Mouse (Mus musculus) midbrain, postnatal 0 days (tissue): ENCODE measurements around the gene Steap1. TPM values are rescaled to one million over a fixed set of nuclear protein-coding genes. Genes with fewer than 3 reads are reported as not detected.

ENCODE experiments used
- ATAC-seq: fragments of 200-750 bp; cut with Nextera tagmentation; 2 replicates; pipeline ENCODE4 v1.8.0; 2017; ENCODE audit warnings: moderate number of reproducible peaks, mild to moderate bottlenecking, moderate TSS enrichment, moderate library complexity; ENCODE audit not compliant: low FRiP score
- DNase-seq: peaks from one replicate; pipeline ENCODE4 v3.0.0-alpha.2; 2015; ENCODE audit warnings: low spot score
- H3K27ac ChIP-seq: fragments of 300-500 bp; sonication (generic); 2 replicates; pipeline ENCODE4 v1.5.1; 2014; ENCODE audit warnings: low read depth, mild to moderate bottlenecking, low read length, mixed read lengths
- H3K27me3 ChIP-seq: fragments of 300-500 bp; sonication (generic); 2 replicates; pipeline ENCODE4 v1.6.1; 2014; ENCODE audit warnings: low read length, control low read depth, mixed read lengths; ENCODE audit not compliant: insufficient read depth
- H3K36me3 ChIP-seq: fragments of 300-500 bp; sonication (generic); 2 replicates; pipeline ENCODE4 v1.6.1; 2014; ENCODE audit warnings: low read length, control low read depth, mixed read lengths; ENCODE audit not compliant: insufficient read depth
- H3K4me1 ChIP-seq: fragments of 300-500 bp; sonication (generic); 2 replicates; pipeline ENCODE4 v1.6.1; 2014; ENCODE audit warnings: mild to moderate bottlenecking, control low read depth, antibody characterized with exemption, low read length, mixed read lengths; ENCODE audit not compliant: insufficient read depth
- H3K4me2 ChIP-seq: fragments of 300-500 bp; sonication (generic); 2 replicates; pipeline ENCODE4 v1.6.1; 2014; ENCODE audit warnings: low read depth, mild to moderate bottlenecking, low read length, mixed read lengths; ENCODE audit not compliant: poor library complexity, severe bottlenecking
- H3K4me3 ChIP-seq: fragments of 300-500 bp; sonication (generic); 2 replicates; pipeline ENCODE4 v1.5.1; 2014; ENCODE audit warnings: low read depth, mild to moderate bottlenecking, low read length, moderate library complexity
- H3K9ac ChIP-seq: fragments of 300-500 bp; sonication (generic); replicated peaks from 2 replicates; pipeline ENCODE4 v1.6.1; 2014; ENCODE audit warnings: mild to moderate bottlenecking, low read length, moderate library complexity, mixed read lengths; ENCODE audit not compliant: poor library complexity, severe bottlenecking
- H3K9me3 ChIP-seq: fragments of 300-500 bp; sonication (generic); 2 replicates; pipeline ENCODE4 v1.6.1; 2016; ENCODE audit warnings: low read length, control low read depth
- CTCF ChIP-seq: IDR thresholded peaks from 2 replicates; pipeline ENCODE4 v1.5.1; 2016; ENCODE audit warnings: antibody characterized with exemption, mild to moderate bottlenecking
- WGBS: fragments of 180-500 bp; shearing (Covaris S2); extraction: QIAGEN DNeasy Blood & Tissue Kit; methylation state at CpG from one replicate; pipeline ENCODE4 v1.1.7; 2014; 5-methylcytosine and 5-hydroxymethylcytosine counted together
- polyA plus RNA-seq: library from polyadenylated mRNA; unstranded; fragments of >200 nt; fragmentation: Nextera tagmentation; extraction: Ambion mirVana; gene quantifications from 2 replicates; pipeline ENCODE4 v1.2.1, GENCODE M21; 2015
- total RNA-seq: library from RNA; depleted of rRNA; stranded (reverse); fragments of >200 nt; gene quantifications from 2 replicates; pipeline ENCODE4 v1.2.3, GENCODE M21; 2014; rRNA removed

The Steap1 gene
- total RNA-seq (0.71 TPM in 1 of 2 replicates, not detected in the other), polyA plus RNA-seq (0.63 and 0.65 TPM in 2 replicates)

DNA sequence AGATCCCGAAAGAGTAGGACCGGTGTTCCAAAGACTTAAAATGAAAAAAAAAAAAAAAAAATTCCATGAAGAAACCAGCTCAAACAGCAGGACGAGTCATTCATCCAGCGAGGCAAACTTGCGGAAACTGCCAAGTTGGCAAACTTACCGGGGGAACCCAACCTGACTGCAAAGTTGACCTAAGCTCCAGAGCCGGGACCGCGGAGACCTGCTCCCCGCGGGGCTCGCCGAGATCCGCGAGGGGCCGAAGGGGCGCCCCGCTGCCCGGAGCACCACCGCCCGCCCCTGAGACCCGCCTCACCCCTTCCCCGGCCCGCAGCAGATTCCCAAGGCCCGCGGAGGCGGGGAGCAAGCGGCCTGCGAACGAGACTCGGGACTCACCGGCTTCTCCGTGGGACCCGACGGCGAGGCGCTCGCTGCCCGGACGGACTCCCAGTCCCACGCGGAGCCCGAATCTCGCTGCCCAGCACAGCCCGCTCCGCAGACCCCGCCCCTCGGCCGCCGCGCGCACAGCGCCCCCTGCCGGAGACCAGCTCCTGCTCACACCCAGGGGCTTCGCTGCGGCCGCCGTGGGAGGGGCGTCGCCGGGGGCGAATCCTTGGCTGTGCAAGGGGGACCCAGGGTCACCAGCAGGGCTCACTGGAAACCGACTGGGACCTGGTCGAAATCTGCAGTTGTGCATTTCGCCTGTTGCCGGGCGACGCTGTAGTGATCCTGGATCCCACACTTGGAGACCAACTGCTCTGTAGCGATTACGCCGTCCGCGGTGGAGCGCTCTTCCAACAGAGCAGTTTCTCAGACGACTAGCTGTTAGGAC lies at the start of gene Steap1:
Gene Steap1 (minus strand): TSS at position 461 of the 817 bp plus-strand sequence.
- peak; percentile 68 for DNase-seq
- Histone ChIP-seq H3K4me2 (peak within 1 kb of the TSS; percentile 94), H3K36me3 (no peaks in the 10 kb centered on the region), H3K4me3 (peak within 1 kb of the TSS; percentile 56), H3K9me3 (no peaks in the 10 kb centered on the region), H3K9ac (peak within 1 kb of the TSS; percentile 48), H3K27me3 (peaks cover 9% of the 10 kb centered on the region; the same call in 1 of the 2 replicates), H3K27ac (no peak within 1 kb of the TSS), H3K4me1 (no peaks in the 10 kb centered on the region)
- peak; percentile 82 for TF ChIP-seq CTCF
- WGBS = 2% methylated on average over 71 of the region's 75 CpGs
- ATAC-seq = peak; percentile 92

DNA sequence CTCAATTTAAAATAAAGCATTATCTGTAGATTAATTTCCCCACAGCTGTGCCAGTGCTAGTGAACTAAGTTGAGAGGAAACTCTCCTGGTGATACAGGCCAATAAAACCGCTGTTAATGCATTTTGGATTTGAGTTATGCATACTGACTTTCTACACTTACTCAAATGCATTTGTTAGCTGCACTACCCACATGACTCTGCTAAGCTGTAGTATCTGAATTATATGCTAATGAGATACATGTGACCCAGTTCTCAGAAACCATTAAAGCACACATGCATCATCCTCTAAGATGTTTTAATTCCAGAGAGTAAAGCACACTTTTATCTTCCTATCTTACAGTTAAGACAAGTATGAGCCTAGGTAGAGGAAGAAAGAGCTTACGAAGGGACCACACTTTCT lies 38.0 kb upstream of the Steap1 start:
- ATAC-seq = no peak
- 90% methylated on average over 2 of the region's 2 CpGs for WGBS

DNA sequence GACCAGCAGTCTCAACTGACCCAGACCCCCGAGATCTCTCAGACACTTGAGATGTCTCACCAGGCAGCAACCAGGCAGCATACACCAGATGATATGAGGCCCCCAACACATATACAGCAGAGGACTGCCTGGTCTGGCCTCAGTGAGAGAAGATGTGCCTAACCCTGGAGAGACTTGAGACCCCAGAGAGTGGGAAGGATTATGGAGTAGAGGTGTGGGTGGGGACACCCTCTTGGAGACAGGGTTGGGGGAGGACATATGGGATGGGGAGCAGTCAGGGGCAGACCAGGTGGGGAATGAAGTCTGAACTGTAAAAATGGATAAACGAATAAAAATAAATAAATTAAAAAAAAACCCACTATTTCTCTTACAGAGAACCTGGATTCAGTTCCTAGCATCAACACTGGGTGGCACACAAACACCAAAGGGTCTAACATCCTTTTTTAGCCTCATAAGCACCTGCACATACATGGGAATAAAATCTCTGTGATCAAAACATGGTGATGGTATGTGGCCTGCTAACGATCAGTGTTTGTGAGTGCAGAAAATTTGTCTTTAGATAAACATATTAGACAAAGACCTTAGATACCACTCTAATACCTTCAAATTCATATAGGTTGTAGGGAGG lies 7.4 kb upstream of the Steap1 start:
- WGBS = 69% methylated on average over 3 of the region's 3 CpGs
- no peak overlapping the region for H3K27ac ChIP-seq
- H3K9me3 ChIP-seq = no peaks in the 10 kb centered on the region
- H3K36me3 ChIP-seq = no peaks in the 10 kb centered on the region
- H3K4me2 ChIP-seq = no peak overlapping the region
- peak; percentile 79 for TF ChIP-seq CTCF
- no peak overlapping the region for H3K9ac ChIP-seq
- H3K4me3 ChIP-seq = no peak overlapping the region
- no peak for ATAC-seq
- no peaks in the 10 kb centered on the region for H3K4me1 ChIP-seq
- H3K27me3 ChIP-seq = no peaks in the 10 kb centered on the region
- DNase-seq = peak; percentile 73

More for the DNA sequence above, 38.0 kb upstream of the Steap1 start:
- H3K27me3 ChIP-seq = no peaks in the 10 kb centered on the region
- H3K36me3 ChIP-seq = no peaks in the 10 kb centered on the region
- H3K4me2 ChIP-seq = no peak overlapping the region
- DNase-seq = no peak
- H3K9me3 ChIP-seq = no peaks in the 10 kb centered on the region
- H3K27ac ChIP-seq = no peak overlapping the region
- H3K9ac ChIP-seq = no peak overlapping the region
- no peak for TF ChIP-seq CTCF
- no peaks in the 10 kb centered on the region for H3K4me1 ChIP-seq
- H3K4me3 ChIP-seq = no peak overlapping the region

DNA sequence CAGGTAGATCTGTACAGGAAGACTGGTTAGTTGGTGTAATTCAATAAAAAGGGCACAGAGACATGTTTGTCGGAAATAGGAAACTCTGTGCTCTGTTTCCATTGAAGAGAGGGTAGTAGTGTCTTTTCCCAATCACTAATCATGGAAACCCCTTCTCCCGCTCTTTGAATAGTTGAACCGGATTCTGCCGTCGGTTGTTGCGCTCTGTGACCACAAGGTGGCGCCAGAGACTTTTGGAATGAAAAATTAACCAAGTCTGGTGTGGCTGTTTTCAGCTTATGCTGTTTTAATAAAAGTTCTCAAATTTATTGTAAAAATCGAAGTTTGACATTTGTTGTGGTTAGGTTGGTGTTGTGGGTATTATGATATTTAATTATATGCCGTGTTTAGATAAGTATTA lies 5.9 kb upstream of the Steap1 start:
- WGBS = 3% methylated on average over 9 of the region's 9 CpGs
- H3K27me3 ChIP-seq = no peaks in the 10 kb centered on the region
- ATAC-seq (no peak), DNase-seq (peak; percentile 68)
- H3K4me2 ChIP-seq = no peak overlapping the region
- no peaks in the 10 kb centered on the region for H3K4me1 ChIP-seq
- no peak overlapping the region for H3K9ac ChIP-seq
- no peak overlapping the region for H3K4me3 ChIP-seq
- no peak overlapping the region for H3K27ac ChIP-seq
- no peaks in the 10 kb centered on the region for H3K36me3 ChIP-seq
- H3K9me3 ChIP-seq = no peaks in the 10 kb centered on the region
- TF ChIP-seq CTCF = peak; percentile 94

DNA sequence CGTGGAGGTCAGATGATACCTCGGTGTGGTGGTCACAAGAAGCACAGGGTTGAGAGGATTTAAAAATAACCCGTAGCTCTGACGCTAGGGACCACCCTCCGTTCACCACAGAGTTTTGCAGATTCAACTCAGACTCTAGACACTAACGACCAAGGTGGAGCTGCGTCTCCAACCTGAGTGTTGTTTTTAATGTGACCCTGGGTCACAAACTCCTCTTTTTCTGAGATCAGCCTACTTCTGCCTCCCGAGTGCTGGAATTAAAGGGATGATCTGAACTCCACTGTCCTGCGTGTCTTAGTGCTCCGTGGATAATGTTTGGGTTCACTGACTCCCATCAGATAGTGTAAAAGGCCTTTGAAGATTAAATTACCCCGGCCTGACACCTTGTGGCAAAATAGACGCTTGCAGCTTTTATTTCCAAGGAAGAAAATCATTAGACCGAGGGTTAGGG lies 671 bp upstream of the Steap1 start:
- Histone ChIP-seq H3K4me1 (no peaks in the 10 kb centered on the region), H3K27ac (no peak overlapping the region), H3K4me2 (peak overlapping the region; percentile 94), H3K36me3 (no peaks in the 10 kb centered on the region), H3K27me3 (peaks cover 9% of the 10 kb centered on the region; the same call in 1 of the 2 replicates), H3K9me3 (no peaks in the 10 kb centered on the region), H3K9ac (no peak overlapping the region), H3K4me3 (peak overlapping the region; percentile 56)
- peak; percentile 76 for ATAC-seq
- peak; percentile 81 for TF ChIP-seq CTCF
- peak; percentile 75 for DNase-seq
- under 1% methylated on average over 13 of the region's 13 CpGs for WGBS

DNA sequence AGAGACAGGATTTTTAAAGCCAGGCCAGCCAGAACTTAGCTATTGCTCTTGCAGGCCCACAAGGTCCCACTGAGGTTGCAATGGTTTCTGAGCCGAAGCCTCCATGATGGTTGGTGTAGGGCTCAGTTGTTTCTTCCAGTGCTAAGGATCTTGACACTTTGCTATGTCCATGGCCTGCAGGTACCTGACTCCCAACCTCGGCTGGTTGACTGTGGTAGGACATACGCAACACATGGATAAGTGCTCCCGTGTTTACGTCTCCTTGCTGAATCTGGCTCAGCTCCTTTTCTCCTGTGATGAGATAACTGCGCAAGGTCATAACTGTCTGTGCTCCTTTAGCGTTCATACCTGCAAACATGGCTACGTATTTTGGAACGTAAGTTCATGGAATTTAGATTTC lies 14.7 kb downstream of the Steap1 start:
- Histone ChIP-seq H3K9me3 (no peaks in the 10 kb centered on the region), H3K4me3 (no peak overlapping the region), H3K27ac (no peak overlapping the region), H3K27me3 (no peaks in the 10 kb centered on the region), H3K4me2 (no peak overlapping the region), H3K4me1 (no peaks in the 10 kb centered on the region), H3K36me3 (no peaks in the 10 kb centered on the region), H3K9ac (no peak overlapping the region)
- ATAC-seq = no peak
- DNase-seq = no peak
- WGBS = 95% methylated on average over 9 of the region's 9 CpGs
- TF ChIP-seq CTCF = no peak
